Mouse (Mus musculus) cerebellum, adult 9-11 months (tissue): Measurements from ENCODE around the gene Gsg1l2.

Experiments
- DNase-seq: peaks from one replicate; pipeline ENCODE4 v3.0.0; 2022

Gsg1l2 gene

DNA sequence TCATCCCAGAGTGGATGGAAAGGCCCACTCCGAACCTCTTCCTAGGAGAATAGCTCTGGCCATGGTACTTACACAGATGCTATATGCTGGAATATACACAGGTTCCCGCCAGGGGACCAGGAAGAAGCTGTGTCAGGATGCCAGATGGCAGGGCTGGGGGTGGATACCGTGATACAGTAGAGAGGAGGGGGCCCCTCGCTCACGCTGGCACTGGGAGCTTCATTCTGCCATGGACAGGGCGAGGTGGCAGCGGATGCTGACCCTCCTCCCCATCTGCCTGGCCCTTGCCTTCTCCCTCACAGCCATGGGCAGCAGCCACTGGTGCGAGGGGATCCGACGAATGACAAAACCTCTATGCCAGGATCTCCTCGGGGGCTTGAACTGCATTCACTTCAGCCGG, at the start of gene Gsg1l2:
Gene Gsg1l2 (plus strand): TSS at position 230 of the 400 bp plus-strand sequence.
- DNase-seq, result no peak

DNA sequence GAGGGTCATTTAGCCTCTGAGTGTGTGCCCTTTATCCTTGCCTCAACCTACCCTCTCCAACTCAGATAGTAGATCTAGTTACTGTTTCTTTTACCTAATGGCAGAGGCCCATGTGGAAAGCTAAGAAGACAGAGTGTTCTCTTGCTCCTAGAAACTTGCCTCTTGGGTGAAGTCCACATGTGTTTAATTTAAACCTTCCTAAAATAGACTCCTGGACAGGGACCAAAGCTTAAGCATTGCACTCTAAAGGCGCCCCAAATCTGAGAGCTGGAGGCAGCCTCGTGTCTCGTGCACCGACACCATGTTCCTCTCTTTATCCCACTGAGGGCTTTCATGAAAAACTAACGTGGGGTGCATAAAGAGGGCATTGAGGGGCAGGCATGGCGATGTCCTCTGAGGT, 47.3 kb upstream of the Gsg1l2 start:
- no peak for DNase-seq

DNA sequence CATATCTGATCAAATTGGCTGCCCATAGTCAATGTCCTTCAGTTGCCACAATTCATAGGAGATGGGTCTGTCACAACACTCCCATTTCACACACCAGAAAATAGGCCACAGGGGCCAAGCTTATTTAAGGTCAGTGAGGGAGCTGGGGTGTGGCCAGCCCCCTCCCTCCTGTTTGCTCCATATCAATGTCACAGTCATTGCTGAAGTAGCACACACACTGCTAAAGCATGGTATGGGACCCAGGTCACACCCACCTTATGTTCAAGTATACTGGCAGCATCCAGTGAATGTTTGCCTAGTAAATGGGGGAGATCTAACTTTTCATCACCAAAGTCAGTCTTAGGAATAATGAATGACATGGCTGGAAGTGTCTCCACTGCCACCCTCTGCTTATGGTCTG, 45.7 kb upstream of the Gsg1l2 start:
- no peak for DNase-seq

DNA sequence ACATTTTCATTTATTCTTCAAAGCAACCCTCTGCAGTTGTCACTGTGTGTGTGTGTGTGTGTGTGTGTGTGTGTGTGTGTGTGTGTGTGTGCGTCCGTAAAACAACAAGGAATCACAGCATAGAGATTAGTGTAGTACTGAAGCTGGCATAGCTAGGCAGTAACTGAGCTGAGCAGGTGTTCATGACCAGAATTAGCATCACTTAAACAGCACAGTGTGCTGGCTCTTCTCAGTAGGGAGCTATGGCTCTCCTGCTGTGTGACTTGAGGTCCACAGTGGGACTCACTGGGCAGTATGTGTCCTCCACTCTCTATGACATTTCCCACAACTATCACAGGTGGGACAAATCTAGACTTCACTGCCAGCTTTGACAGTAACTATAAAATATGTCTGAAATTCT, 43.4 kb upstream of the Gsg1l2 start:
- DNase-seq, result no peak

DNA sequence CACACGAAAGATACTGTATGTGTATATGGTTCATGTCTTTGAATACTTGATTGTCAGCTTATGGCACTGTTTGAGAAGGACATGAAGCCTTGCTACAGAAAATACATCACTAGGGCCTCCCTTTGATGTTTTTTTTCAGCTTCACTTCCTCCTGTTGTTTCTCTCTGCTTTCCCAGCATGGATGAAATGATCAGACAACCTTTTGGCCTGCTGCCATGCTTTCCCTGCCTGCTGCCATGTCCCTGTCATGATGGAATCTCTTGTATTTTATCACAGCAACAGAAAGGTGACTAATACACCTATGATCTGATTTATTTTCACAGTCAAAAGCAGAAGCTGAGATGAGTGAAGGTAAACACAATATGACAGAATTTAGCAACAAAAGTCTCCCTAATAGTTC, 40.7 kb upstream of the Gsg1l2 start:
- DNase-seq, result no peak

DNA sequence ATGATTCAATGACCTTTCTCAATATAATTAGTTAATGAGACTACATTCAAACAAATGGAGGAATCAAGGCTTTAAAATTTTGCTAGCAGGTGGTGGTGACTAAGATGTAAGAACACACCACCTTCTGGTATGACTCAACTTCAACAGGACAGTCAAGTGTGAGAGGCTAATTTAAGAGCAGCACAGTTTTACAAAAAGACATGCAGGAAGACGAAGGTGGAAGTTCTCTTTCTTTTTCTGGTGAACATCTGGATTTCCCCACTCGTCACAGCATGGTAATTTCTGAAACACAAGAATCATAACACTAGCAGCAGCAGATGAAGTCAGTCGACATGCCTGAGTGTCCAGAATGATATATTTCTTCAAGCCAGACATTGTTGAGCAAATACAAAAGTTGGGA, 39.8 kb upstream of the Gsg1l2 start:
- DNase-seq, result no peak

DNA sequence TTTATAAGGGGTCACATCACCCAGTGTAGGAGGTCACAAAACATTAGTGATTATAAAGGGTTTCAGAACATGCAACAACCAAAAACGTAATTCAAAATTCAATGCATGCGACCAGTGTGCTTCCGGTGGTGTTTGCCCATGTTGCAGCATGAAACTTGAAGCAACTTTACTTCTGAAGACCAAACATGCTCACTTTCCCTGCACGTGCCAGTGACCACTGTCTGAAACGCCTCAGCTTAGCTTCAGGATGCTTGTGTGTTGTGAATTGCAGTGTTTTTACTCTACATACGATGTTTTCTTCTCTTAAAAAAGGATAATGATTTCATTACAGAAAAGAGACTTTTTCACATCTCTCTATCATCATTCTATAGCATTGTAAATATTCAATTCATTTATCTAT, 36.1 kb upstream of the Gsg1l2 start:
- DNase-seq, result no peak

DNA sequence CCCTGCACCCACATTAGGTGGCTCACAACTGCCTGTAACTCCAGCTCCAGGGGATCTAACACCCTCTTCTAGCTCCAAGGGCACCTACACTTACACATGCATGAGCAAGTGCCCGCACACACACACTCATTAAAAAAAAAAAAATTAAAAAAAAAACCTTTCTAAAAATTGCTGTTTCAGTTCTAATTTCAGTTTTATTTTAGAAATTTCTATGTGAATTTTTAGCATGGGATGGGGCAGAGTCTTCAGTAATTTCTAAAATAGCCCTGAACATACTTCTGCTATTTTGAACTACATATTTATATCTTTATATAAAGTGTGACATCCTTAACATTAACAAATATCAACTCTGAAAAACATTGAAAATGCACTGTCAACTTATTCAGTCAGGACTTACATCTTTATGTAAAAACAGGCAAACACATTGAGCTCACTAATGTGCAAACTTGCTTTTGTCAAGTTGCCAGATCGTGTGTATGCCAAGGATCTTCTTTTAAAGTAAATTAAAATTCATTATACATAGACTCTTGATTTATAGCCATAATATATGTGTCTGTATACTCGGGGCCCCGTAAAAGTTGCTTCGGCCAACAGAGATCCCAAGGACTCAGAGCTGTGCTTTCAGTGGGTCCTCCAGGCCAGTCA, 35.4 kb upstream of the Gsg1l2 start:
- DNase-seq, result no peak

DNA sequence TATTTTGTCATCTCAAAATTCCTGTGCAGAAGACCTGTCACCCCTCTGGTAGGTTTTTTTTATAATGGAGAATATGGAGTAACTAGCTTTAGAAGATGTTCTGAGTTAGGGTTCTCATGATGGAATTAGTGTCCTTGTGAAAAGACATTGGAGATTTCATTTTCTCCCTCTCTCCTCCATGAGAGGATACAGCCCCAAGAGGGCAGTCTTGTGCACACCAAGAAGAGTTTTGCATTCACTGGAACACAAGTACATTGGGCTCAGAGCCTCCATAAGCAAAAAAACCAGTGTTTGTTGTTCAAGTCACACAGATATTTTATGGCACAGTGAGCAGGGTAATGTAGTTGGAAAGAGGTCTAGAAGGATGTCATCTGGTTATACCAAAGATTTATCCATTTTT, 32.8 kb upstream of the Gsg1l2 start:
- DNase-seq, result no peak

DNA sequence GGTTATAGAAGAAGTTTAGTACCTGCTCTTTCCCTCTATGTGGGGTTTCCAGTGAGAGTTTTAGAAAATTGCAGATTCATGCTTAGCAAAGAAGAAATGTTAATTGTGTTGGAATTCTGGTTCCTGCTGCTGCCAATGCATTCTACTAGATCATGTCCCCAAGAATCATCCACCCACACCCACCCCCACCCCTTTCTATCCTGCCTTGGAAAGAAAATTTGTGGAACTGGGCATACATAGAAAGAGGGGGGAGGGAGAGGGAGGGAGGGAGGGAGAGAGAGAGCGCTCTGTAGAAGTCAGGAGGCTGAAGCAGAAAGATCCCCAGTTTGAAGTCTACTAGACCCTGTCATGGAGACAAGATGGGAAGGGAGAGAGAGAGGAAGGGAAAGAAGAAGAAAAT, 18.1 kb upstream of the Gsg1l2 start:
- DNase-seq, result no peak

DNA sequence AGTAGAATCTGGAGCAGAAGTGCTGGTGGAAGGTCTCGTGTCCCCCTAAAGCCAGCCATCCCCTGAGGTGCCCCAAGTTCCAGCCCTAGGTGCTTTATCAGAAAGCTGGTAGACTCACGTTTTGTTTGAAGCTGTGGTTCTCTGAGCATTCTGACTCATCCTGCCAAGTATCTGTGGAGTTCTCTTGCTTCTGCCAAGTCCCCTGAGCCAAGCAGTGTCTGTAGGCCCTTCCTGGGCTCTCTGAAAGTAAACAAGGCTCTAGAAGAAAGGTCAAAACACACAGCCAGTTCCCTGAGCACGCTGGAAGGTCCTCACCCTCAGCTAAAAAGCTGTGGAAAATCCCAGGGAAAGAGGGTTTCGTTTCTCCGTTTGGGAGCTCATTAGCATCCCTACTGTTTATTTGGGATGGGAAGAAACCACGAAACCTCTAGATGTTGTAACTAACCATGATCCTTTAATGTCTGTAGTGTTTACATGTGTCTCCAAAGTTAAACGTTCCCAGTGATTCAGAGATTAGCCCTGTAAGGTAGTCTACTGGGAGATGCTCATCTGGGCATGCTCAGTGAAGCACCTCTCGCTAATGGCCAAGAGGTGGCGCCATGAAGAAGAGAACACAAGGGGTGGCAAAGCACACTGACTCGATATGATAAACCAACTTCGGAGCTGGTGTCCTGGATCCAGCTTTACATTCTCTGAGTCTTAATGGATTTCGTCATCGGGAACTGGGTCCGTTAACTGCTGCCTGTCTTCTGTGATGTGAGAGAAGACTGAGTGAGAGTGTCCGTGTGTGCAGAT, 16.8 kb upstream of the Gsg1l2 start:
- DNase-seq, result no peak

DNA sequence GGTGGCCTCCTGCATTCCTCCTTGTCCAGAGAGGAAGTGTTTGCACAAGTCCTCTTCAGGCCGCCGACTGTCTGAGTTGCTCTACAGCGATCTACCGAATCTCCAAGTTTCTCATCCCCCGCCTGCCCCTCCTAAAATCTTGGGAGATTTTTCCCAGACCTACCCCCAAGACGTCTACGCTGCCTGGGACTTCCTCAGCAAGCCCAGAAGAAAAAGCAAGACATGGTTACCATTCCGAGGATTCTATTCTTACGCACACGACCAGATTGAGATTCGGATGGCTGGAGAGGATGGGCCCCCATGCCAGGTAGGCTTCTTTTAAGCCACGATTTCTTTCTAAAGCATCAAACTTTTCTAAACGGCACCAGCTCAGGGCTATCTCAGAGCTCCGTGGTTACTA, 3.4 kb upstream of the Gsg1l2 start, which contains the start of gene Glp2r:
Gene Glp2r (minus strand): TSS at position 101 of the 400 bp plus-strand sequence.
- DNase-seq, result no peak

DNA sequence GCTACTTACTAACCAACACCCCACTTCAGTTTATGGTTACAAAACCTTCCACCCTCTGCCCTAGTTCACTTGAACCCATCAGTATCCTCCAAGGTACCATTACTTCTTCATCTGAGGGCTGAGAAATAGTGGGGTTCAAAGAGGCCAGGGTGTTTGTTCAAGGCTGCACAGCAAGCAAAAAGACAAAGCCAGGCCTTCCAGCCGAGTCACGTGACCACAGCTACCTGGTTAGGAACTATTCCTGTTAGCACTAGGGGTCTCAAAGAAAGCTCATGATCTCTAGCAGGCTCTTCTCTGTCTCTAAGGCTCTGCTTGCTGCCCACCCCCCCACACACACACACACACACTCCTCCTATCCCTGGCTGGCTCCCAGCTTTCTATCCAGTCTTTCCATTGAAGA, 2.7 kb upstream of the Gsg1l2 start:
- no peak for DNase-seq

DNA sequence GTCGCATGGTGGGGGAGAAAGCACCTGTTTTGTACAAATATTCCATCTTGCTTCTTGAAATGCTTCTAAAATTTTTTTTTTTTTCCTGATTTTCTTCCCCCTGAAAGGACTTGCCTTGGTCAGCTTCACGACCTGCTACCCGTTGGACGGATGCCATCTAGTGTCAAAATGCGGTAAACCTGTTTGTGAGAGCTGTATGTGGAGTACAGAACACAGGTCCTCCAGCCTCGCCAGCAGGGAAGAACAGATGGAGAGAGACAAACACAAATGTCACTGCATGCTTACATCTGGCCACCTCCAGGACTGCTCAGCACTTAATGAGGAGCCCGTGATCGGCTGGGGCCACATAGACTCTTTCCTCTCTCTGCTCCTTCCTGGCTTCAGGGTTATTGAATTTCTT, 1.8 kb upstream of the Gsg1l2 start:
- peak; percentile 59 for DNase-seq

DNA sequence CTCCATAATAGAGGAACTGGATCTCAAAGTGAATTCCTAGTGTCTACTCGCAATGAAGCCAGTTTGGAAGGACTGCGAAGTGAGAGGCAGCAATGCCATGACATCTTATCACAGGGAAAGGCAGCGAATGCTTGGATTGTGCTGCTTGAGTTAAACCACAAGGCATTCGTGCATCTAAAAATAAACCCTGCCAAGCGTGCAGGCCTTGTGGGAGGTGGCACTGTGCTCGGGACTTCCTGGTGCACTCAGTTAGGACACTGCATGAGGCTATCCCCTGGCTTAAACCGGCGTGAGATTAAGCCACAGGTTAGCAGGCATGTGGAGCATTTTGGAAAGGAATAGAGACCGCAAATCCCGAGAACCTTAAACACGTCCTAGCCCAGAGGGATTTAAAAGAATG, 15.8 kb downstream of the Gsg1l2 start:
- DNase-seq, result no peak

DNA sequence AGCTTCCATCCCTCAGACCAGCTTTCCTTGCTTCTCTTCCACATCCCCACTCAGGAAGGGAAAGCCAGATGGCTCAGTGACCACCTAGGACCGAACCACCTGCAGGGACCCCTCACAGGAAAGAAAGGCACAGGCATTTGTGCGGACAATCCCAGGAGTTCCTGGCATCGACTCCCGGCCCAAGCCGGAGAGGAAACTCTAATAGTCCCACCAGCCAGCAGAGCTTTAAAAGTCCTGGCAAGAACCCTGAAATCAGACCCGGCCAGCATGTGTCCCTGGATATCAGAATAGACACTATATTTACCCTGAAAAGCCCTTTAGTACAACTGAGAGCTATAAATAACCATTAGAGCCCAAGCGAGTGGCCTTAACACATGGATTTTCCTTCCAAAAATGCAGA, 23.5 kb downstream of the Gsg1l2 start, which contains the start of gene Dhrs7c:
Gene Dhrs7c (plus strand): TSS at position 257 of the 400 bp plus-strand sequence.
- peak; percentile 14 for DNase-seq

DNA sequence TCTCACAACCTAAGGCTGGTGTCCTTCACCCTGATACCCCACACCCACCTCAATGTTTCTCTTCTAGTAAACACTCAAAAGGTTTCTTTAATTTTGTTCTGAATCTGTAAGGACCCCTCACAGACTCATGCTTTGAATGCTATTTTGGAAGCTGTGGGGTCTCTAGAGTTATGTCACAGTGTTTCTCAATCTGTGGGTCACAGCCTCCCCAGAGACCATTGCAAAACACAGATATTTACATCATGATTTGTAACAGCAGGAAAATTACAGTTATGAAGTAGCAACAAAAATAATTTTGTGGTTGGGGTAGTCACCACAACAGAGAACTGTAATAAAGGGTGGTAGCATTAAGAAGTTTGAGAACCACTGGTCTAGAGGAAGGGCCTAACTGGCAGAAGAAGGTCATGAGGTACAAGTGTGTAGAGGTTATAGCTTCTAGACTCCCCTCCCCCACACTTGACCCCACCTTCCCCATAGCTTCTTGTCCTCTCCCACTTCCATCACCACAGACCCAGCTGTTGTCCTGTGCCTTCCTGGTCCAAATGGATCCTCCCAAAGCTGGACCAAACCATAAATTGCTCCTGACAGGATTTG, 25.8 kb downstream of the Gsg1l2 start:
- DNase-seq, result no peak

DNA sequence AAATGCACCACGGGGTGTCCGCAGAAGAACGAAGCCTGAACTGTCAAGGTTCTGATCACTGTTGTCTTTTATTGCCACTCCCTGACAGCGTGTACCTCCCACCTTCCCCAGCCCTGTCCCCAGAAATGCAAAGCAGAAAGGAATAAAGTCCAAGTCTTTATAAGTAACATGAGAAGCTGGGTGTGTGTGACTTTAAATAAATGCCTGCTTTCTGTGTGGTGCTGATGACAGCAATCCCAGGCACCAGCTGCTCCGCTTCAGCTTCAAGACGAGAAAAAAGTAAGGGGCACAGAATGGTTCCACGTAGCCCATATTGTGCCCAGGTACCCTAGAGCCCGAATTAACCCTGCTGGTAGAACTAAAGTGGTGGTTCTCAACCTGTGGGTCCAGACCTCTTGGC, 26.8 kb downstream of the Gsg1l2 start:
- DNase-seq, result no peak

DNA sequence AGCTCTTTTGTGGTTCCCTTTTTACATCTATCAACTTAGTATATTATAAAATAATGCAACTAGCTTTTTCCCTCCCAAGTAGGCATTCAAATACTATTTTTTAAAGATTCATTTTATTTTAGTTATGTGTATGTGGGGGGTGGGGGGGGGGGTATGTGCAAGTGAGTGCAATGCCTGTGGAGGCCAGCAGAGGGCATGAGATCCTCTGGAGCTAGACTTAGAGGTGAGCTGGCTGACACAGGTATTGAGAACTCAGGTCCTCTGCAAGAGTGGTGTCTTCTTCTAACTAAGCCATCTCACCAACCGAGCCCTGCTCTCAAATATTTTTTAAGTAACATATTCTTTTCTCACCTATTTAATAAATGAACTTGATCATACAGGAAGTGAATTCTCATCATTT, 31.1 kb downstream of the Gsg1l2 start:
- no peak for DNase-seq

DNA sequence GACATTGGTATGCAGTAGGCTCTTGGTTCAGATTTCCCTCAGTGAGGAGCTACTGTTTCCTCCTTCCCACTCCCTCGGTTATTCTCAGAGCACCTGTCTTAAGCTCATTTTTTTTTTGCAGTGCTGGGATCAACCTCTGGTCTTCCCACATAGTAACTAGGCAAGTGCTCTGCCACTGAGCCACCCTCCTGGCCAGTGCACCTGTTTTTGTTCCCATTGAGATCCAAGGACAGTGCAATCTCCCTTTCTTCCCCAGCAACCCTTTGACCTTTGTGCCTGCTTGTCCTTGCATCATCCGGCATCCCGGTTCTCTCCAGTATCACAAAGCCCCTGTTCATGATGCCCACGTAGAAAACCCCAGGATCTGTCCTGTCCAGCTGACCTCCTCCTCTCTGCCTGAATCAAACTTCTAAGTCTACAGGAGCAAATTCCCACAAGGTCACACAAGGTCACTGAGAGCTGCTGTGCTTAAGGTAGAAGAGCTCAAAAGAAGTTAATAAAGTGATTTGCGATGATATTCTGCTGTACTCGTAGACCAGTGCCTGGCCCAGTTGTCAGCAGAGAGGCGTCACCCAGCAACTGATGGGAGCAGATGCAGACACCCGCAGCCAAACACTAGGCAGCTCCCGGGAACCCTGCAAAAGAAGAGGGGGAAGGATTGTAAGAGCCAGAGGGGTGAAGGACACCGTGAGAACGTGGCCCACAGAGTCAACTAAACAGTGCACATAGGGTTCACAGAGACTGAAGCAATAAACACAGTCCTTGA, 32.6 kb downstream of the Gsg1l2 start:
- DNase-seq, result no peak

DNA sequence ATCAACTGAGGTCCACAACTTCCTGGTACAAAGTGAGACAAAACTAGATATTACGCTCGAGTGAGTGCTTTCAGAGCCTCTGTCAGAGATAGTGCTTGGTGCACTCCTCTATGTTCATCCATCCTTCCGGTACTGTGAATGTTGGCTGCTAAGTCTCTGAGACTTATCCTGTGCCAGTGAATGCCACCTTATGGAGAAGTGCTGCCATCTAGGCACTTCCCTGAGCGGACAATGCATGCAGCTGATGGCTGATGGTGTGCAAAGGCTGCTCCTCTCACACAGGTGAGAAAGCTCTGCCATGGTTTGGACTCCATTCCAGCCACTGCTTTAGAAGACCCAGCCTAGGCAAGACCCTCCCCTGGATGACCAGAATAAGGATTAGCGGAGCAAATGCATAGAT, 33.6 kb downstream of the Gsg1l2 start:
- no peak for DNase-seq

DNA sequence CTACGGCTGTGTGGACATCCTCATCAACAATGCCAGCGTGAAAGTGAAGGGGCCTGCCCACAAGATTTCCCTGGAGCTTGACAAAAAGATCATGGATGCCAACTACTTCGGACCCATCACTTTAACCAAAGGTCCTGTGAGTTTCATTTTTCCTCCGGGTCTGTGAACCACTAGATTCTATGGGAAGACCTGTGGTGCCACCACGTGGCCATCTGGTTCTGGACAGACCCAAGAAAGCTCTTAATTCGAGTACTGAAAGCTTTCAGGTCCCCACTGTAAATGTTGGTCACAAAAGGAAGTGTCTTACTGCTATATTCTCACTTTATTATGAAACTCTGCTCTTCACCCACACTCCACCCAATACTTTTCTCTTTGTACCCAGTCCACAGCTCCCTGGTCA, 37.1 kb downstream of the Gsg1l2 start:
- no peak for DNase-seq

DNA sequence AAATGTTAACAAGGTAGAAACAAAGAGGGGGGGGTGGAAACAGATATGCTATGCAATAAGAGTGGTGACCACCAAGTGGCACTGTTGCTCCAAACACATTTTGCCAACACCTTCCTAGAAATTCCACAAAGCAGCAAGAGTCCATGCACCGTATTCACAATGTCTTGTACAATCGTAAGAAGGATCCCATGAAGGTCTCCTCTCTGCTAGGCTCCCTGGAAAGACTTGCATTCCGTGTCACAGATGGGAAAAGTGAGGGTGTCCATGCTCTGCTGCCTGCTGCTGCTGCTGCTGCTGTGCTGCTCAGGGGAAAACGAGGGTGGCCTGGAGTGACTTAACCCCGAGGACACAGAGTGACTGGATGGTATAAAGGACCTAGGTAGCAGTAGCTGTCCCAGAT, 45.2 kb downstream of the Gsg1l2 start:
- no peak for DNase-seq
